Mouse (Mus musculus): ENCODE measurements around the gene H2-T22.

- TF ChIP-seq CTCF (IDR thresholded peaks at IDR 0.05; ENCODE audit: low read depth, low read length) (no peak), POLR2A (IDR thresholded peaks at IDR 0.05; ENCODE audit: borderline replicate concordance, low read depth, low read length) (no peak)
Measured at GRCm38 (mm10) chr17:35998545-35999305, 43.8 kb downstream of the H2-T22 start.

Measured in bone marrow macrophage, adult 2 months (primary cell).